Mouse (Mus musculus) mature B cell (primary cell): ENCODE results near the gene Hipk1.

Experiments used
- in situ Hi-C: fragments of 300-500 bp; cut with MboI; formaldehyde crosslinking; loops from 2 replicates; pipeline ENCODE4 v1.14.3; 2019

Hipk1 gene

GRCm38 (mm10) chr3:103745001-103745770 is 46.2 kb downstream of the Hipk1 start:
- in situ Hi-C loops: no loop called here

- in situ Hi-C loops: no loop called here
Measured at GRCm38 (mm10) chr3:103743208-103743607, 48.2 kb downstream of the Hipk1 start.

- in situ Hi-C loops: no loop called here
Measured at GRCm38 (mm10) chr3:103740342-103740741, 51.0 kb downstream of the Hipk1 start.

GRCm38 (mm10) chr3:103739329-103739728 is 52.0 kb downstream of the Hipk1 start, which contains the start of gene Gm10964:
TSS of gene Gm10964 (plus strand) at chr3:103739366.
- in situ Hi-C loops: no loop called here

- in situ Hi-C loops: no loop called here
Measured at GRCm38 (mm10) chr3:103737778-103738571, 53.4 kb downstream of the Hipk1 start, which contains the start of gene Olfml3. TSS of gene Olfml3 (minus strand) at chr3:103738001.

- in situ Hi-C loops: no loop called here
Measured at GRCm38 (mm10) chr3:103737061-103737754, 54.2 kb downstream of the Hipk1 start.

- in situ Hi-C loops: no loop called here
Measured at GRCm38 (mm10) chr3:103735776-103736600, 55.4 kb downstream of the Hipk1 start.

- in situ Hi-C loops: no loop called here
Measured at GRCm38 (mm10) chr3:103734696-103735519, 56.5 kb downstream of the Hipk1 start.

GRCm38 (mm10) chr3:103733799-103734695 is 57.3 kb downstream of the Hipk1 start:
- in situ Hi-C loops: no loop called here

GRCm38 (mm10) chr3:103733176-103733575 is 58.2 kb downstream of the Hipk1 start:
- in situ Hi-C loops: no loop called here

- in situ Hi-C loops: no loop called here
Measured at GRCm38 (mm10) chr3:103732116-103732515, 59.2 kb downstream of the Hipk1 start.

- in situ Hi-C loops: no loop called here
Measured at GRCm38 (mm10) chr3:103729850-103730249, 61.5 kb downstream of the Hipk1 start.

GRCm38 (mm10) chr3:103727813-103728326 is 63.5 kb downstream of the Hipk1 start:
- in situ Hi-C loops: no loop called here

- in situ Hi-C loops: no loop called here
Measured at GRCm38 (mm10) chr3:103726642-103727041, 64.7 kb downstream of the Hipk1 start.

GRCm38 (mm10) chr3:103724137-103724536 is 67.2 kb downstream of the Hipk1 start:
- in situ Hi-C loops: no loop called here

- in situ Hi-C loops: no loop called here
Measured at GRCm38 (mm10) chr3:103718728-103719127, 72.6 kb downstream of the Hipk1 start.

GRCm38 (mm10) chr3:103716774-103717760 is 74.3 kb downstream of the Hipk1 start:
- in situ Hi-C loops: no loop called here
